10 mouse cellular contexts compared by ENCODE assay signal in genomic region chr7:128296514-128296913, GRCm38 (mm10). TPM values are rescaled to one million over a fixed set of nuclear protein-coding genes. Genes with fewer than 3 reads are reported as not detected.
DNase-seq lines count a peak whose midpoint lies in the region; ATAC-seq lines count a peak whose summit lies in the region.
"Had no signal": no experiment of that assay in that cellular context is flagged by ENCODE, and none has a peak within 500 bp of the region (broad histone marks: within the 10 kb centered on the region; RNA-seq: fewer than 3 reads in every experiment).

No protein-coding gene starts in this region.

- H3K36me3 ChIP-seq in hindbrain, embryonic 10.5 days: peaks cover 24% of the 10 kb centered on the region
- H3K36me3 ChIP-seq in hindbrain, embryonic 16.5 days (ENCODE audit: control insufficient read depth, insufficient read depth, low read length): no peaks in the 10 kb centered on the region
- H3K36me3 ChIP-seq in embryonic facial prominence, embryonic 14.5 days (ENCODE audit: control insufficient read depth, insufficient read depth, low read length): peaks cover 12% of the 10 kb centered on the region; the same call in 1 of the 2 replicates

- H3K27ac ChIP-seq in hindbrain, embryonic 10.5 days: no peak overlapping the region
- H3K27ac ChIP-seq in hindbrain, embryonic 16.5 days (ENCODE audit: low read depth, low read length): no peak overlapping the region
- no peak overlapping the region for H3K27ac ChIP-seq in embryonic facial prominence, embryonic 14.5 days (replicated peaks; ENCODE audit: low read depth, low read length)

- H3K4me1 ChIP-seq in hindbrain, embryonic 10.5 days (replicated peaks): peaks cover 25% of the 10 kb centered on the region
- H3K4me1 ChIP-seq in hindbrain, embryonic 16.5 days (ENCODE audit: control insufficient read depth, insufficient read depth, low read depth, low read length): peaks cover 13% of the 10 kb centered on the region
- H3K4me1 ChIP-seq in embryonic facial prominence, embryonic 14.5 days (ENCODE audit: control insufficient read depth, insufficient read depth, low read length): peaks cover 17% of the 10 kb centered on the region

- DNase-seq in hindbrain, embryonic 10.5 days (ENCODE audit: low spot score): no peak
- DNase-seq in 416B (ENCODE audit: low read depth): peak; percentile 57
- DNase-seq in embryonic facial prominence, embryonic 14.5 days (ENCODE audit: low spot score): no peak
- DNase-seq in liver: peak; percentile 50
- DNase-seq in right cerebral cortex, adult 18-20 months: no peak
- DNase-seq in retina, postnatal 1 day: no peak
- DNase-seq in spleen, adult 18-20 months: no peak
- DNase-seq: embryo, embryonic 11 days had no signal

- peak overlapping the region; percentile 90; the same call in 1 of the 2 replicates for H3K4me3 ChIP-seq in hindbrain, embryonic 10.5 days
- no peak overlapping the region for H3K4me3 ChIP-seq in hindbrain, embryonic 16.5 days (ENCODE audit: low read length)
- H3K4me3 ChIP-seq in embryonic facial prominence, embryonic 14.5 days (ENCODE audit: low read depth, low read length): no peak overlapping the region

- H3K4me2 ChIP-seq in hindbrain, embryonic 16.5 days (ENCODE audit: low read length): no peak overlapping the region
- peak overlapping the region; percentile 88; the same call in 1 of the 2 replicates for H3K4me2 ChIP-seq in embryonic facial prominence, embryonic 14.5 days (ENCODE audit: low read depth, low read length)

- H3K9me3 ChIP-seq in hindbrain, embryonic 10.5 days: no peaks in the 10 kb centered on the region
- H3K9me3 ChIP-seq in hindbrain, embryonic 16.5 days (ENCODE audit: control insufficient read depth, low read length): no peaks in the 10 kb centered on the region
- no peaks in the 10 kb centered on the region for H3K9me3 ChIP-seq in embryonic facial prominence, embryonic 14.5 days (ENCODE audit: control insufficient read depth, low read length)

- no peak for ATAC-seq in hindbrain, embryonic 16.5 days
- ATAC-seq in embryonic facial prominence, embryonic 14.5 days (ENCODE audit: low read depth): no peak

- 70% methylated on average over 3 of the region's 3 CpGs for WGBS in hindbrain, embryonic 10.5 days
- 77% methylated on average over 3 of the region's 3 CpGs for WGBS in hindbrain, embryonic 16.5 days
- 66% methylated on average over 3 of the region's 3 CpGs for WGBS in embryonic facial prominence, embryonic 14.5 days

- H3K9ac ChIP-seq in hindbrain, embryonic 16.5 days (ENCODE audit: low read depth, low read length): no peak overlapping the region
- H3K9ac ChIP-seq in embryonic facial prominence, embryonic 14.5 days (ENCODE audit: low read depth, low read length): peak overlapping the region; percentile 25; the same call in 1 of the 2 replicates

- no peaks in the 10 kb centered on the region for H3K27me3 ChIP-seq in hindbrain, embryonic 10.5 days (ENCODE audit: insufficient read depth, poor library complexity, severe bottlenecking)
- H3K27me3 ChIP-seq in hindbrain, embryonic 16.5 days (replicated peaks; ENCODE audit: control insufficient read depth, insufficient read depth, low read length): no peaks in the 10 kb centered on the region
- H3K27me3 ChIP-seq in embryonic facial prominence, embryonic 14.5 days (replicated peaks; ENCODE audit: control insufficient read depth, insufficient read depth, low read length): no peaks in the 10 kb centered on the region

RNA-seq across cellular contexts. Expression of gene BC017158, which starts 1.5 kb away (rescaled TPM):
- polyA plus RNA-seq in hindbrain, embryonic 10.5 days (2016; fragmentation: Nextera tagmentation; extraction: Ambion mirVana): 24.7 and 26.8 TPM in 2 replicates
- polyA plus RNA-seq in hindbrain, embryonic 16.5 days (2015; fragmentation: Nextera tagmentation; extraction: Ambion mirVana): 22.7 and 26.9 TPM in 2 replicates
- polyA plus RNA-seq in embryonic facial prominence, embryonic 14.5 days (2014; fragmentation: Nextera tagmentation; extraction: Ambion mirVana): 23.6 and 26.1 TPM in 2 replicates

RNA-seq across cellular contexts. Expression of gene Slc5a2, which starts 31.1 kb away (rescaled TPM):
- polyA plus RNA-seq in hindbrain, embryonic 10.5 days (2016; fragmentation: Nextera tagmentation; extraction: Ambion mirVana): 0.29 TPM in 1 of 2 replicates, not detected in the other
- 0.15 TPM in 1 of 2 replicates, not detected in the other for polyA plus RNA-seq in hindbrain, embryonic 16.5 days (2015; fragmentation: Nextera tagmentation; extraction: Ambion mirVana)
- polyA plus RNA-seq in embryonic facial prominence, embryonic 14.5 days (2014; fragmentation: Nextera tagmentation; extraction: Ambion mirVana): not detected in 2 replicates
- polyA plus RNA-seq: limb, embryonic 11.5 days had no signal

RNA-seq across cellular contexts. Expression of gene Tgfb1i1, which starts 49.9 kb away (rescaled TPM):
- 37.9 and 50.9 TPM in 2 replicates for polyA plus RNA-seq in hindbrain, embryonic 10.5 days (2016; fragmentation: Nextera tagmentation; extraction: Ambion mirVana)
- 27.8 and 34.6 TPM in 2 replicates for polyA plus RNA-seq in hindbrain, embryonic 16.5 days (2015; fragmentation: Nextera tagmentation; extraction: Ambion mirVana)
- 74.4 and 76.8 TPM in 2 replicates for polyA plus RNA-seq in embryonic facial prominence, embryonic 14.5 days (2014; fragmentation: Nextera tagmentation; extraction: Ambion mirVana)

RNA-seq across cellular contexts. Expression of gene 9130023H24Rik, which starts 58.7 kb away (rescaled TPM):
- 10.2 and 13.5 TPM in 2 replicates for polyA plus RNA-seq in hindbrain, embryonic 10.5 days (2016; fragmentation: Nextera tagmentation; extraction: Ambion mirVana)
- polyA plus RNA-seq in hindbrain, embryonic 16.5 days (2015; fragmentation: Nextera tagmentation; extraction: Ambion mirVana): 6.3 and 7.9 TPM in 2 replicates
- 8.4 and 8.9 TPM in 2 replicates for polyA plus RNA-seq in embryonic facial prominence, embryonic 14.5 days (2014; fragmentation: Nextera tagmentation; extraction: Ambion mirVana)

RNA-seq across cellular contexts. Expression of gene Armc5, which starts 59.4 kb away (rescaled TPM):
- polyA plus RNA-seq in hindbrain, embryonic 10.5 days (2016; fragmentation: Nextera tagmentation; extraction: Ambion mirVana): 16.7 and 19.6 TPM in 2 replicates
- polyA plus RNA-seq in hindbrain, embryonic 16.5 days (2015; fragmentation: Nextera tagmentation; extraction: Ambion mirVana): 12.0 and 14.1 TPM in 2 replicates
- 12.4 and 13.9 TPM in 2 replicates for polyA plus RNA-seq in embryonic facial prominence, embryonic 14.5 days (2014; fragmentation: Nextera tagmentation; extraction: Ambion mirVana)

Comparison
In these comparisons a context has a peak if more than half of its experiments do, and no peak if none do; other contexts are left out.
1. DNase-seq: peak in 416B (single experiment) and liver (single experiment); none in hindbrain, embryonic 10.5 days (single experiment), embryonic facial prominence, embryonic 14.5 days (single experiment), right cerebral cortex, adult 18-20 months (single experiment), retina, postnatal 1 day (single experiment) and spleen, adult 18-20 months (0 of 2).